Mouse (Mus musculus) small intestine, adult 2 months (tissue): ENCODE data around the gene Enpp7. TPM values are rescaled to one million over a fixed set of nuclear protein-coding genes. Genes with fewer than 3 reads are reported as not detected.
A peak's percentile ranks its signal among the peaks of the same experiment; 100 is the strongest.

Experiments
- H3K27ac ChIP-seq: fragments of 200-500 bp; 2 replicates; pipeline ENCODE4 v1.5.1; 2012; ENCODE audit warnings: low read depth, low read length, control low read depth, inconsistent platforms; ENCODE audit not compliant: insufficient read depth
- H3K27me3 ChIP-seq: fragments of 200-500 bp; 2 replicates; pipeline ENCODE4 v1.6.1; 2012; ENCODE audit warnings: mild to moderate bottlenecking, moderate library complexity, low read length, inconsistent platforms; ENCODE audit not compliant: control insufficient read depth, insufficient read depth
- H3K36me3 ChIP-seq: fragments of 200-500 bp; 2 replicates; pipeline ENCODE4 v1.6.1; 2012; ENCODE audit warnings: mild to moderate bottlenecking, low read length, control low read depth, inconsistent platforms; ENCODE audit not compliant: control insufficient read depth, insufficient read depth
- H3K4me1 ChIP-seq: fragments of 200-500 bp; 2 replicates; pipeline ENCODE4 v1.6.1; 2012; ENCODE audit warnings: low read length, inconsistent platforms, mixed read lengths; ENCODE audit not compliant: control insufficient read depth, insufficient read depth, insufficient read length
- H3K4me3 ChIP-seq: fragments of 200-500 bp; 2 replicates; pipeline ENCODE4 v1.5.1; 2012; ENCODE audit warnings: low read depth, mild to moderate bottlenecking, control low read depth, inconsistent platforms, low read length, moderate library complexity
- CTCF ChIP-seq: fragments of 200-500 bp; IDR thresholded peaks from 2 replicates; pipeline ENCODE4 v1.5.1; 2012; ENCODE audit warnings: low read depth, mild to moderate bottlenecking, control low read depth, inconsistent platforms, low read length, moderate library complexity, mixed read lengths; ENCODE audit not compliant: insufficient replicate concordance, insufficient read length; ENCODE audit errors: extremely low read depth
- POLR2A ChIP-seq: fragments of 200-500 bp; IDR thresholded peaks from 2 replicates; pipeline ENCODE4 v1.6.1; 2012; ENCODE audit warnings: low read depth, mild to moderate bottlenecking, control low read depth, inconsistent platforms, low read length, moderate library complexity
- WGBS: fragments of 180-500 bp; shearing (Covaris S2); methylation state at CpG from one replicate; pipeline ENCODE4 v1.1.7; 2018; 5-methylcytosine and 5-hydroxymethylcytosine counted together
- polyA plus RNA-seq: library from polyadenylated mRNA; depleted of rRNA; stranded (reverse); fragments of >200 nt; gene quantifications from 2 replicates; pipeline ENCODE4 v1.2.3, GENCODE M21; 2012

Enpp7 gene
- polyA plus RNA-seq, 1 experiment, result 2,214 TPM

DNA sequence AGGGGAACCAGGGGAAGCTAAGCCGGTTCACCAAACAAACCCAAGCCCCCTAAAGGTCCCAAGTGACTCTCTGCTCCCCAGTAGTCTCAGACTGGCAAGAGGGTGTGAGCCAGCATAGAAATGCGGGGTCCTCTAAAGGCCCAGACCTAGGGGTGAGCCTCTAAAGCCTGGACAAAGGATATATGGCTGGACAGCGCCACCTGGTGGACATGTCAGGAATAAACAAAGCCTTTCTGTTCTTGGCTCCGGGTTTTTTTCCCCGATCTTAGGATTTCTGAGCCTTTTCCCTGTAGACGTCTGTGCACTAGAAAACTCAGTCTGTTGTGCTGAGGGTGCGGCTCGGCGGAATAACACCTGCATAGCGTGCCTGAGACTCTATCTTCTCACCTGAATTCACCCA lies 12.6 kb upstream of the Enpp7 start:
- Histone ChIP-seq H3K4me3 (no peak overlapping the region), H3K4me1 (peaks cover 28% of the 10 kb centered on the region; the same call in 1 of the 2 replicates), H3K27me3 (no peaks in the 10 kb centered on the region), H3K27ac (peak overlapping the region; percentile 61), H3K36me3 (no peaks in the 10 kb centered on the region)
- WGBS, result 4% methylated on average over 10 of the region's 10 CpGs
- peak; percentile 90; the same call in 1 of the 2 replicates for TF ChIP-seq CTCF
- TF ChIP-seq POLR2A, result no peak

DNA sequence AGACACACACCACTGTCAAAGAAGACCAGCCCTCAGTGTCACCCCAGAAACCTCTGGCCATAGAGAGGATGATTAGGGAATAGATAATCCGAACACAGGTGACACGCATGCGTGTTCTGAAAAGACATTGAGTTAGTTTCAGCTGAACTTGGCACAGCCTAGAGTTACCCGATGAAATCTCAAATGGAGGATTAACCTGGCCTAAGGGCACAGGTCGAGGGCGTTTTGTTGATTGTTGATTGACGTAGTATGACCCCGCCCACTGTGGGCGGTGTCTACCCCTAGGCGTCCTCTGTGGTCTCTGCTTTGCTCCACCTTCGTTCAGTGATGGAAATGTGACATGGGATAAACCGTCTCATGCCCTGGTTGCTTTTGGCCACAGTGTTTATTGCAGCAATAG lies 12.1 kb upstream of the Enpp7 start:
- TF ChIP-seq POLR2A, result no peak
- no peak for TF ChIP-seq CTCF
- H3K36me3 ChIP-seq, result no peaks in the 10 kb centered on the region
- no peaks in the 10 kb centered on the region for H3K27me3 ChIP-seq
- H3K4me1 ChIP-seq, result peaks cover 33% of the 10 kb centered on the region; the same call in 1 of the 2 replicates
- H3K27ac ChIP-seq, result peak overlapping the region; percentile 61
- 9% methylated on average over 12 of the region's 12 CpGs for WGBS
- H3K4me3 ChIP-seq, result no peak overlapping the region

GRCm38 (mm10) chr11:118980388-118980787 lies 7.6 kb upstream of the Enpp7 start:
- WGBS, result 76% methylated on average over 2 of the region's 2 CpGs
- Histone ChIP-seq H3K27me3 (no peaks in the 10 kb centered on the region), H3K36me3 (no peaks in the 10 kb centered on the region), H3K4me3 (no peak overlapping the region), H3K4me1 (peaks cover 46% of the 10 kb centered on the region), H3K27ac (no peak overlapping the region)
- TF ChIP-seq POLR2A (no peak), CTCF (no peak)

- H3K4me3 ChIP-seq, result no peak overlapping the region
- WGBS, result 74% methylated on average over 18 of the region's 18 CpGs
- peaks cover 50% of the 10 kb centered on the region for H3K4me1 ChIP-seq
- H3K27me3 ChIP-seq, result no peaks in the 10 kb centered on the region
- H3K36me3 ChIP-seq, result no peaks in the 10 kb centered on the region
- no peak; the same call in 1 of the 2 replicates for TF ChIP-seq CTCF
- no peak for TF ChIP-seq POLR2A
- peak overlapping the region; percentile 80 for H3K27ac ChIP-seq
These were observed 6.8 kb upstream of the Enpp7 start for GRCm38 (mm10) chr11:118981012-118981776.

DNA sequence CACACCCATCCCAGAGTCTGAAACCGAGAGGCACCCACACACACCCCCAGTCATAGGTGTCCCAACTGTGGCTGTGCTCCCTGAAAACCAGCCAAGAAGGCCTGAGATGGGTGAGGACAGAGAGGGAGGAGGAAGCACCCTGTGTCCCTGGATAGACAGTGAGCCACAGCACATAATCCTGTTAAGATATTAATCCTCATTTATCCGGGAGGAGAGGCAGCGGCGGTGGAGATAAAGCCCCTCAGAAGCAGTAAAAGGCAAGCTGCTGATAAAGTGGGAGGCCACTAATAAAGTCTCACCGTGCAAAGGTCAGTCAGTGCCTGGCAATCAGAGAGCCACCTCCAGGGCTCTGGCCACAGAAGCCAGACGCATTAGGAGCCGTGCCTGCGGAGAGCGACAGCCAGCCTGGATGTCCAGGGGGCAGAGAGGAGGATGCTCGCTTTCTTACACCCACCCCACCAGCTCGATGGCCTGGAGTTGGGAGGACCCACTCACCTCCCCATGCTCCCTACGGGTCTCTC lies 5.3 kb upstream of the Enpp7 start:
- no peaks in the 10 kb centered on the region for H3K36me3 ChIP-seq
- peak overlapping the region; percentile 32 for H3K4me3 ChIP-seq
- no peaks in the 10 kb centered on the region for H3K27me3 ChIP-seq
- H3K4me1 ChIP-seq, result peaks cover 52% of the 10 kb centered on the region
- WGBS, result 32% methylated on average over 12 of the region's 12 CpGs
- H3K27ac ChIP-seq, result peak overlapping the region; percentile 94
- 0 out of 2 replicates have a peak, but pooled peaks have one; percentile 44 for TF ChIP-seq POLR2A
- TF ChIP-seq CTCF, result no peak

DNA sequence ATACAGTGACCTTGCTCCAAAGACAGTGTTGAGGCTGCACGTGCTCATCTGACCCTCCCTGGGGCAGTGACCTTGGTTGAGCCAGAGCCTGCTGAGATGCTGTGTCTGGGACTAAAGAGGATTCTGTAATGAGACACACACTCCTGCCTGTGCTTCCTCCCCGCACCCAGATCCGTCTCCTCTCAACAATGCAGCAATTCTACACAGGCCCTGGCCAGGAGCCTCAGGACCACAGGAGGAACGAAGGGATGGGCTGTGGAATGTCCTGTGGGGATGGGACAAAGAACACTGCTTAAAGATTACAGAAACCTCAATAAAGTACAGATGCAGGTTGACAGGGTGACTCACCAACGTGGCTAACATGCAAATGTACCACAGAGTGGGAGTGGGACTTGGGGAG lies 2.4 kb upstream of the Enpp7 start:
- H3K27ac ChIP-seq, result peak overlapping the region; percentile 79
- H3K4me1 ChIP-seq, result peaks cover 36% of the 10 kb centered on the region
- no peak overlapping the region for H3K4me3 ChIP-seq
- WGBS, result 48% methylated on average over 5 of the region's 5 CpGs
- H3K27me3 ChIP-seq, result no peaks in the 10 kb centered on the region
- TF ChIP-seq CTCF (no peak), POLR2A (no peak)
- peaks cover 6% of the 10 kb centered on the region for H3K36me3 ChIP-seq

- Histone ChIP-seq H3K36me3 (peaks cover 18% of the 10 kb centered on the region), H3K27ac (peak overlapping the region; percentile 50), H3K4me1 (peaks cover 11% of the 10 kb centered on the region; the same call in 1 of the 2 replicates), H3K4me3 (peak overlapping the region; percentile 54), H3K27me3 (no peaks in the 10 kb centered on the region)
- TF ChIP-seq POLR2A, result peak; percentile 21; the same call in 1 of the 2 replicates
- no peak for TF ChIP-seq CTCF
- 75% methylated on average over 3 of the region's 3 CpGs for WGBS
These were observed 4.8 kb downstream of the Enpp7 start for GRCm38 (mm10) chr11:118992781-118993180.
